Mouse (Mus musculus) olfactory bulb, adult 2 months (tissue): ENCODE measurements around the gene Gata5.

Experiments used
- CTCF ChIP-seq: fragments of 200-500 bp; IDR thresholded peaks from 2 replicates; pipeline ENCODE4 v1.5.1; 2012; ENCODE audit warnings: low read depth, mild to moderate bottlenecking, low read length, moderate library complexity; ENCODE audit not compliant: insufficient read depth
- POLR2A ChIP-seq: fragments of 200-500 bp; IDR thresholded peaks from 2 replicates; pipeline ENCODE4 v1.6.1; 2012; ENCODE audit warnings: mild to moderate bottlenecking, low read depth, low read length, moderate library complexity; ENCODE audit not compliant: insufficient read depth

GRCm38 (mm10) chr2:180303468-180303867 lies 31.0 kb downstream of the Gata5 start:
- TF ChIP-seq CTCF (no peak), POLR2A (no peak)
